Mouse (Mus musculus): ENCODE data around the gene Npy4r.

GRCm38 (mm10) chr14:34193879-34194278 lies 41.6 kb upstream of the Npy4r start:
- TF ChIP-seq CTCF (IDR thresholded peaks at IDR 0.05; ENCODE audit: control insufficient read depth, insufficient read depth, low read length): no peak
- no peak for TF ChIP-seq POLR2A (IDR thresholded peaks at IDR 0.05; ENCODE audit: borderline replicate concordance, control insufficient read depth, low read depth, low read length)

All from bone marrow, adult 2 months (tissue).